Mouse (Mus musculus) lung, postnatal 0 days (tissue): ENCODE measurements around the gene Ankrd2.

Experiments
- CTCF ChIP-seq: IDR thresholded peaks from 2 replicates; pipeline ENCODE4 v1.5.1; 2016; ENCODE audit warnings: antibody characterized with exemption, mild to moderate bottlenecking
- EP300 ChIP-seq: IDR thresholded peaks from 2 replicates; pipeline ENCODE4 v1.6.1; 2016; ENCODE audit warnings: antibody characterized with exemption, mild to moderate bottlenecking, control low read depth

- TF ChIP-seq CTCF (peak; percentile 38; the same call in 1 of the 2 replicates), EP300 (peak; percentile 43; the same call in 1 of the 2 replicates)
Observed at GRCm38 (mm10) chr19:42089103-42089747, 53.4 kb downstream of the Ankrd2 start.
